Mouse (Mus musculus): Measurements from ENCODE around the gene Nectin2.

Nectin2 gene

GRCm38 (mm10) chr7:19686521-19686920, 63.8 kb downstream of the Nectin2 start:
- no peak for DNase-seq (ENCODE audit: low spot score)

GRCm38 (mm10) chr7:19685374-19685773, 64.9 kb downstream of the Nectin2 start:
- no peak for DNase-seq (ENCODE audit: low spot score)

DNA sequence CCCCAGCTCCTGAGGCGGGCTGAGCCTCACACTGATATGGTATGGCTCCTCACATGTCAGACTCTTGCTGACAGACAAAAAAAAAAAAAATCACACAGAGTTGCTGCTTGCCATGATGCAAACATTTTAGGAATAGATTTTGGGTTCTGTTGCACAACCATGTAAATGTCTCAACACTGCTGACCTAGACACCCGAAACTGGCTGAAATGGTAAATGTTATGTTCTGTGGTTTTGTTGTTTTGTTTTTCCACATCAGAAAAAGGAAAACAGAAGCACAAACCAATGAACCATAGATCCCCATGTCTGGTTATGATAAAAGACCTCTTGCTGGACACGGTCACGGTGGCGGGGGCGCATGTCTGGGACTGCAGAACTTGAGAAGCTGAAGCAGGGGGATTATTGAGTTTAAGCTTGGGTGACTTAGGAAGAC, 66.5 kb downstream of the Nectin2 start:
- DNase-seq (ENCODE audit: low spot score) = no peak

GRCm38 (mm10) chr7:19682979-19683378, 67.3 kb downstream of the Nectin2 start:
- DNase-seq (ENCODE audit: low spot score) = no peak

GRCm38 (mm10) chr7:19681202-19681694, 69.0 kb downstream of the Nectin2 start, which contains the start of the genes Gm44805 and Apoc4:
Gm44805 (minus strand) TSS chr7:19681423.
Apoc4 (minus strand) TSS chr7:19681479.
- no peak for DNase-seq (ENCODE audit: low spot score)

DNA sequence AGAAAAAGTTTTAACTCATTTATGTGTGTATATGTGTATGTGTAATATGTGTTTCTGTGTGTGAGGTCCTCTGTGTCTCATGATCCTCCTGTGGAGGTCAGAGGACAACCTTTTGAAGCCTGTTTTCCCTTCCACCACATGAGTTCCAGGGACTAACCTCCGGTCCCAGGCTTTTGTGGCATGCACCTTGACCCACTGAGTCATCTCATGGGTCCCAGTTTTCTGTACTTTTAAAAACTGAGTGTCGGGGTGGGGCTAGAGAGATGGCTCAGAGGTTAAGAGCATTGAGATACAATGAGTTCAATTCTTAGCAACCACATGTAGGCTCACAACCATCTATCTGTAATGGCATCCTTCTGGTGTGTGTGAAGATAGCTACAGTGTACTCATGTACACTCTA, 69.6 kb downstream of the Nectin2 start:
- DNase-seq (ENCODE audit: low spot score) = no peak

DNA sequence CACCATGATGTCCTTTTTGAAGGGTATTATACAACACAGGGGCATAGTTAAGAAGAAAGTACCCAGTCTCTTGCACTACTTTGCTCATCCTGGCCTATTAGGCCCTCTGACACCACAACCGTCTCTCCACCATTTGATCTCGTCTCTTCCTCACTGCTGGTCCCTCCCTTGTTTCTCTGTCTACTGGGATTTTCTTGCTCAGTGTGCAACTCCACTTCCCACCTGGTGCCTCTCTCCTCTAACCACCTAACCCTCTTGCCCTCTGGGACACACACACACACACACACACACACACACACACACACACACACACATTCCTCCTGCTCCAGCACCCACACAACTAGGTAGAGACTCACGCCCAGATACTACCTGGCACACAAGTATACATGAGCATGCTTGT, 71.4 kb downstream of the Nectin2 start:
- no peak for DNase-seq (ENCODE audit: low spot score)

- DNase-seq (ENCODE audit: low spot score) = no peak
Measured at GRCm38 (mm10) chr7:19677872-19678271, 72.4 kb downstream of the Nectin2 start, which contains the start of gene Apoc2. Apoc2 (minus strand) TSS chr7:19677941.

GRCm38 (mm10) chr7:19676662-19677061, 73.6 kb downstream of the Nectin2 start:
- no peak for DNase-seq (ENCODE audit: low spot score)

GRCm38 (mm10) chr7:19675824-19676223, 74.5 kb downstream of the Nectin2 start:
- no peak for DNase-seq (ENCODE audit: low spot score)

DNA sequence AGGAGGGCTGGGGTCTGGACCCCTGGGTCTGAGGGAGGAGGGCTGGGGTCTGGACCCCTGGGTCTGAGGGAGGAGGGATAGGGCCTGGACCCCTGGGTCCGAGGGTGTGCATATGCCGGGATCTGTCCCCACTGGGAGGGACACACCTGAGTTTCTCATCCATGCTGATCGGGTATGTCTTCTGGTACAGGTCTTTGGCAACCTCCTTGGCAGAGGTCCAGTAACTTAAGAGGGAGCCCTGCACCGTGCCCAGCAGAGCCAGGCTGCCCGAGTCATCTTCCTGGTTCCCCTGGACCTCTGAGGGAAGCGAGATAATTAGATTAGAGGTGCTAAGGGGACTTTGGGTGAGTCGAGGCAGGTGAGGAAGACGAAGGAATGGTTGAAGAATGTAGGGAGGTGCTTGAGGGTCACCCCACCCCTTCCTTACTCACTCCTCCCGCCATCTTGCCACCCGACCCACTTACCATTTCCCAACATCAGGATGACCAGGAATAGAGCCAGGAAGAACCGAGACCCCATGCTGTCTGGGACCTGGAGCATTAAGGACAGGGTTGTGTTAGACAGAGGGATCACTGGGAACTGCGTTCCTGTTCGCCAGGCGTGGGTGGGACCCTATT, 77.1 kb downstream of the Nectin2 start:
- no peak for DNase-seq (ENCODE audit: low spot score)

DNA sequence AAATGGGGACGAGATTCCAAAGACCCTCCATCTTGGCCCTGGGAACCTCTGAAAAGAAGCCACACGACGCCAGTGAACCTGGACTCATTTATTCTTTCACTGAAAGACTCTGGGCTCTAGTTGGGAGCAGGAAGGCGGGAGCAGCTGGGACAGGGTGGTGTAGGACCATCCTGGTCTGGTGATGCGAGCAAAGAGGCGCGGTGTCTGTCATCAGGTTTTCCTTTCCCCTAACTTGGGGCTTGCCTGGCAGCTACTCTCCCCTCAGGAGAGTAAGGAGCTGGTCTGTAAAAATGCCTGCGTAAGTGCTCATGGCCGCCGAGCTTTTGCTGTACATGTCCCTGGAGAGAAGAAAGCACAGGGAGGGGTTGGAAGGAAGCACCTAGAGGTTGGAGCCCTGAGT, 78.8 kb downstream of the Nectin2 start:
- DNase-seq (ENCODE audit: low spot score) = no peak

DNA sequence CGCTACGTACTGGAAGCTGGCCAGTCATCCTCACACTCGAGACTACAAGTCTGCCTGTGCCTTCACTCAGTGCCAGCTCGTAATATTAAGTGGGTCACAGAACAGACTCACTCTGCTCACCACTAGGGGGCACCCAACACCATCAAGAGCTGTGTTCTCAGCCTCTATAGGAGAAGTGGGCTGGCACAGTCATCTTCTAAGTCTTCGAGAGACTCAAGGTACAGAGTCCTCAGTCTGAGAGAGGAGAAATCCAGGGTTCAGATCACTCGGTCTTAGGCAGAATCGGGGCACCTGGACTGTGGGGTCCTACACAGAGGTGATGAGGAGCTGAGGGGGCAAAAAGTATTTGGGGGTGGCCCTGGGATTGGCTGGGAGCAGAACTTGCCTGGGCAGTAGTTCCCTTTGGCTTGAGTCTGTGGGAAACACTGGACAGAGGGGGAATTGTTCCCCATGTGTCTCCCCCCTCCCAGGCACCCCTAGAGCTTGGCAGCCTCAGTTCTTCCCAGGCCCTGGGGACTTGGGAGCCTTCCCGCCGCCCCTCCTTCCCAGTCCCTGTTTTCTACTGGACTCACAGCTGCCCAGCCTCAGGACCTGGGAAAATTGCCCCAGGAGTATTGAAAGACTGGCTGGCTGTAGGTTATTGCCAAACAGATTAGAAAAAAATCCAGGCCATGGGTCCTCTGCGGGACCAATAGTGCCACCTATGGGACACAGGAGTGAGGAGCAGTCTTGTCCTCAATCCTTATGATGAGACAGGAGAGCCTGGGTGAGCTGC, 81.1 kb downstream of the Nectin2 start:
- peak; percentile 78 for DNase-seq (ENCODE audit: low spot score)

- DNase-seq (ENCODE audit: low spot score) = no peak
Measured at GRCm38 (mm10) chr7:19667434-19667833, 82.8 kb downstream of the Nectin2 start.

GRCm38 (mm10) chr7:19666750-19667149, 83.5 kb downstream of the Nectin2 start:
- no peak for DNase-seq (ENCODE audit: low spot score)

All from ovary, postnatal 10 days (tissue).